Mouse (Mus musculus) liver, embryonic 14.5 days (tissue): ENCODE measurements at regions not wholly inside any gene's neighbourhood (a gene's known extent, or its start where the extent isn't known, plus 50 kb on each side); places are given as distances from the start of the nearest gene placed in this dataset.

ENCODE experiments used
- CTCF ChIP-seq: IDR thresholded peaks from 2 replicates; pipeline ENCODE4 v1.5.1; 2016; ENCODE audit warnings: antibody characterized with exemption, low read depth, control low read depth
- EP300 ChIP-seq: IDR thresholded peaks from 2 replicates; pipeline ENCODE4 v1.6.1; 2016; ENCODE audit warnings: antibody characterized with exemption, low read depth

DNA sequence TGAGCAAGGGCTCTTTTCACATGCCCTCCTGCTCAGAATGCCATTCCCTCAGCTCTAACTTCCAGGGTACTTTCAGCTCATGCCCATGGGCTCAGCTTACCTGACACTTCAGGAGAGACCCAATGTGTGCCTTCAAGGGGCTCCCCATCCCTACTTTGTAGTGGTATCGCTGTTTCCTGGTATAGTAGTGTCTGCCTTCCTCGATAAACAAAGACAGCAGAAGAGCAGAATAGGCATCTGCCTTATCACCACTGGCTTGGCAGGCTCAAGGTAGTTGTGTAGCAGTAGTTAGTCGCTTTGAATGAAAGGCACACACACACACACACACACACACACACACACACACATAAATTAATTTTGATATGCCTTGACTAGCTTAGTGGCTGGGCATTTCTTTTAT lies 89.7 kb upstream of the Peli1 start:
- TF ChIP-seq CTCF (no peak), EP300 (peak; percentile 13; the same call in 1 of the 2 replicates)
